Mouse (Mus musculus) MEL (cell line): ENCODE measurements around the gene Maml3. TPM values are rescaled to one million over a fixed set of nuclear protein-coding genes. Genes with fewer than 3 reads are reported as not detected.

ENCODE experiments used
- DNase-seq: peaks from one replicate; pipeline ENCODE4 v3.0.0; 2011; ENCODE audit warnings: low read depth, low spot score
- H3K27ac ChIP-seq: 2 replicates; pipeline ENCODE4 v1.5.1; 2012; ENCODE audit warnings: low read depth, mild to moderate bottlenecking, control low read depth, low read length, moderate library complexity; ENCODE audit not compliant: control insufficient read depth
- H3K27me3 ChIP-seq, 2 experiments: fragments of 150-350 bp in 1 of 2; sonication (generic) in 1 of 2; 2 replicates each; pipeline ENCODE4 v1.6.1; 2012; ENCODE audit warnings: low read length in 2 of 2, mild to moderate bottlenecking in 2 of 2, improper control_type of control experiment in 1 of 2, moderate library complexity in 1 of 2; ENCODE audit not compliant: insufficient read depth in 2 of 2, control insufficient read depth in 1 of 2
- H3K36me3 ChIP-seq, 2 experiments: 2 replicates each; pipeline ENCODE4 v1.6.1; 2012 to 2014; ENCODE audit warnings: low read length in 2 of 2, improper control_type of control experiment in 1 of 2, inconsistent platforms in 1 of 2, mild to moderate bottlenecking in 1 of 2; ENCODE audit not compliant: insufficient read depth in 2 of 2, control insufficient read depth in 1 of 2
- H3K4me1 ChIP-seq, 2 experiments: fragments of 150-350 bp in 1 of 2; sonication (generic) in 1 of 2; 2 replicates each; pipeline ENCODE4 v1.6.1; 2012; ENCODE audit warnings: low read length in 2 of 2, improper control_type of control experiment in 1 of 2, mild to moderate bottlenecking in 1 of 2; ENCODE audit not compliant: insufficient read depth in 2 of 2, control insufficient read depth in 1 of 2
- H3K4me3 ChIP-seq, 2 experiments: fragments of 150-350 bp in 1 of 2; sonication (generic) in 1 of 2; 2 replicates each; pipeline ENCODE4 v1.5.1; 2012; ENCODE audit warnings: low read depth in 2 of 2, low read length in 2 of 2, mild to moderate bottlenecking in 2 of 2, moderate library complexity in 2 of 2, control low read depth in 1 of 2, improper control_type of control experiment in 1 of 2; ENCODE audit not compliant: control insufficient read depth in 1 of 2, insufficient read depth in 1 of 2
- H3K79me2 ChIP-seq: 2 replicates; pipeline ENCODE4 v1.6.1; 2012; ENCODE audit warnings: mild to moderate bottlenecking, low read length, moderate library complexity; ENCODE audit not compliant: control insufficient read depth, poor library complexity, insufficient read depth
- H3K9ac ChIP-seq: 2 replicates; pipeline ENCODE4 v1.6.1; 2012; ENCODE audit warnings: low read depth, mild to moderate bottlenecking, control low read depth, low read length, moderate library complexity; ENCODE audit not compliant: control insufficient read depth, poor library complexity, severe bottlenecking
- H3K9me3 ChIP-seq: fragments of 150-350 bp; sonication (generic); replicated peaks from 2 replicates; pipeline ENCODE4 v1.6.1; 2012; ENCODE audit warnings: mild to moderate bottlenecking, low read length, improper control_type of control experiment, moderate library complexity; ENCODE audit not compliant: insufficient read depth
- BHLHE40 ChIP-seq: IDR thresholded peaks from 2 replicates; pipeline ENCODE4 v1.6.1; 2012; ENCODE audit warnings: low read depth, mild to moderate bottlenecking, inconsistent platforms, low read length, improper control_type of control experiment, borderline replicate concordance
- CTCF ChIP-seq, 3 experiments: IDR thresholded peaks in 2 of 3; conservative IDR thresholded peaks in 1 of 3; 2 replicates each; pipeline ENCODE4 v1.5.1; 2011 to 2012; ENCODE audit warnings: low read length in 3 of 3, low read depth in 2 of 3, mild to moderate bottlenecking in 2 of 3, improper control_type of control experiment in 1 of 3, inconsistent platforms in 1 of 3, mixed read lengths in 1 of 3, moderate library complexity in 1 of 3; ENCODE audit not compliant: control insufficient read depth in 1 of 3, insufficient read depth in 1 of 3, poor library complexity in 1 of 3, severe bottlenecking in 1 of 3
- ELF1 ChIP-seq: IDR thresholded peaks from 2 replicates; pipeline ENCODE4 v1.6.1; 2014; ENCODE audit warnings: low read depth, mild to moderate bottlenecking, inconsistent platforms, low read length, improper control_type of control experiment, moderate library complexity
- GABPA ChIP-seq: IDR thresholded peaks from 2 replicates; pipeline ENCODE4 v1.6.1; 2012; ENCODE audit warnings: low read depth, mild to moderate bottlenecking, inconsistent platforms, low read length, improper control_type of control experiment, moderate library complexity
- GATA1 ChIP-seq: IDR thresholded peaks from 2 replicates; pipeline ENCODE4 v1.6.1; 2011; ENCODE audit warnings: low read depth, low read length, improper control_type of control experiment
- HCFC1 ChIP-seq: IDR thresholded peaks from 2 replicates; pipeline ENCODE4 v1.6.1; 2012; ENCODE audit warnings: low read depth, mild to moderate bottlenecking, inconsistent platforms, low read length, improper control_type of control experiment, moderate library complexity
- KAT2A ChIP-seq: conservative IDR thresholded peaks from 2 replicates; pipeline ENCODE4 v1.6.1; 2012; ENCODE audit warnings: low read depth, low read length, improper control_type of control experiment, inconsistent platforms
- MAFK ChIP-seq: IDR thresholded peaks from 2 replicates; pipeline ENCODE4 v1.6.1; 2011; ENCODE audit warnings: low read depth, mild to moderate bottlenecking, low read length, improper control_type of control experiment, borderline replicate concordance
- MAX ChIP-seq: IDR thresholded peaks from 2 replicates; pipeline ENCODE4 v1.6.1; 2011; ENCODE audit warnings: low read length, improper control_type of control experiment
- MAZ ChIP-seq: IDR thresholded peaks from 2 replicates; pipeline ENCODE4 v1.6.1; 2012; ENCODE audit warnings: low read depth, mild to moderate bottlenecking, inconsistent platforms, low read length, improper control_type of control experiment
- MXI1 ChIP-seq: IDR thresholded peaks from 2 replicates; pipeline ENCODE4 v1.6.1; 2011; ENCODE audit warnings: mild to moderate bottlenecking, low read depth, low read length, improper control_type of control experiment
- MYC ChIP-seq: IDR thresholded peaks from 2 replicates; pipeline ENCODE4 v1.6.1; 2011; ENCODE audit warnings: low read depth, mild to moderate bottlenecking, low read length, improper control_type of control experiment, moderate library complexity
- NELFE ChIP-seq: IDR thresholded peaks from 2 replicates; pipeline ENCODE4 v1.6.1; 2011; ENCODE audit warnings: low read depth, low read length, improper control_type of control experiment
- NRF1 ChIP-seq: IDR thresholded peaks from 2 replicates; pipeline ENCODE4 v1.6.1; 2014; ENCODE audit warnings: low read depth, mild to moderate bottlenecking, inconsistent platforms, low read length, improper control_type of control experiment, moderate library complexity; ENCODE audit not compliant: poor library complexity, insufficient read depth, severe bottlenecking
- POLR2A ChIP-seq, 2 experiments: IDR thresholded peaks; 2 replicates each; pipeline ENCODE4 v1.6.1; 2011 to 2012; ENCODE audit warnings: low read length in 2 of 2, mild to moderate bottlenecking in 2 of 2, control low read depth in 1 of 2, improper control_type of control experiment in 1 of 2, low read depth in 1 of 2, moderate library complexity in 1 of 2; ENCODE audit not compliant: control insufficient read depth in 1 of 2, insufficient read depth in 1 of 2, poor library complexity in 1 of 2
- POLR2AphosphoS2 ChIP-seq: IDR thresholded peaks from 2 replicates; pipeline ENCODE4 v1.6.1; 2011; ENCODE audit warnings: low read length, improper control_type of control experiment
- POLR2AphosphoS5 ChIP-seq: IDR thresholded peaks from 2 replicates; pipeline ENCODE4 v1.6.1; 2012; ENCODE audit warnings: low read depth, borderline replicate concordance, mild to moderate bottlenecking, inconsistent platforms, low read length, moderate library complexity, mixed read lengths
- RAD21 ChIP-seq: IDR thresholded peaks from 2 replicates; pipeline ENCODE4 v1.6.1; 2011; ENCODE audit warnings: mild to moderate bottlenecking, low read depth, low read length, improper control_type of control experiment
- RCOR1 ChIP-seq: IDR thresholded peaks from 2 replicates; pipeline ENCODE4 v1.6.1; 2012; ENCODE audit warnings: low read depth, mild to moderate bottlenecking, inconsistent platforms, low read length, improper control_type of control experiment
- SIN3A ChIP-seq: IDR thresholded peaks from 2 replicates; pipeline ENCODE4 v1.6.1; 2012; ENCODE audit warnings: low read length, improper control_type of control experiment, inconsistent platforms
- TAL1 ChIP-seq: IDR thresholded peaks from 2 replicates; pipeline ENCODE4 v1.6.1; 2012; ENCODE audit warnings: mild to moderate bottlenecking, inconsistent platforms, low read length, moderate library complexity, mixed read lengths
- TCF12 ChIP-seq: IDR thresholded peaks from 2 replicates; pipeline ENCODE4 v1.6.1; 2014; ENCODE audit warnings: low read depth, mild to moderate bottlenecking, inconsistent platforms, low read length, improper control_type of control experiment, moderate library complexity
- UBTF ChIP-seq: IDR thresholded peaks from 2 replicates; pipeline ENCODE4 v1.6.1; 2012; ENCODE audit warnings: low read depth, mild to moderate bottlenecking, inconsistent platforms, low read length, improper control_type of control experiment, moderate library complexity, borderline replicate concordance; ENCODE audit not compliant: insufficient read depth
- USF1 ChIP-seq: IDR thresholded peaks from 2 replicates; pipeline ENCODE4 v1.6.1; 2014; ENCODE audit warnings: low read depth, mild to moderate bottlenecking, inconsistent platforms, low read length, improper control_type of control experiment, moderate library complexity
- ZMIZ1 ChIP-seq: IDR thresholded peaks from 2 replicates; pipeline ENCODE4 v1.6.1; 2012; ENCODE audit warnings: low read depth, mild to moderate bottlenecking, inconsistent platforms, low read length, improper control_type of control experiment, moderate library complexity
- ZNF384 ChIP-seq: IDR thresholded peaks from 2 replicates; pipeline ENCODE4 v1.6.1; 2012; ENCODE audit warnings: low read depth, mild to moderate bottlenecking, inconsistent platforms, low read length, improper control_type of control experiment
- polyA plus RNA-seq, 2 experiments: library from polyadenylated mRNA; stranded (reverse) in 1 of 2; unstranded in 1 of 2; fragments of >175 nt in 1 of 2; fragments of >200 nt in 1 of 2; gene quantifications; 2 replicates each; pipeline versions ENCODE4 v1.2.1 to v1.2.4; 2012; ENCODE audit warnings: low replicate concordance in 2 of 2, low read depth in 1 of 2; ENCODE audit not compliant: insufficient read length in 2 of 2, insufficient read depth in 1 of 2, missing spikeins in 1 of 2
- total RNA-seq: library from RNA; depleted of rRNA; stranded (reverse); fragments of 300-350 nt; gene quantifications from 2 replicates; pipeline ENCODE4 v1.2.3, GENCODE M21; 2012

Maml3 gene
- total and polyA plus RNA-seq, 3 experiments: 2.0 to 4.1 TPM; not detected in 1

DNA sequence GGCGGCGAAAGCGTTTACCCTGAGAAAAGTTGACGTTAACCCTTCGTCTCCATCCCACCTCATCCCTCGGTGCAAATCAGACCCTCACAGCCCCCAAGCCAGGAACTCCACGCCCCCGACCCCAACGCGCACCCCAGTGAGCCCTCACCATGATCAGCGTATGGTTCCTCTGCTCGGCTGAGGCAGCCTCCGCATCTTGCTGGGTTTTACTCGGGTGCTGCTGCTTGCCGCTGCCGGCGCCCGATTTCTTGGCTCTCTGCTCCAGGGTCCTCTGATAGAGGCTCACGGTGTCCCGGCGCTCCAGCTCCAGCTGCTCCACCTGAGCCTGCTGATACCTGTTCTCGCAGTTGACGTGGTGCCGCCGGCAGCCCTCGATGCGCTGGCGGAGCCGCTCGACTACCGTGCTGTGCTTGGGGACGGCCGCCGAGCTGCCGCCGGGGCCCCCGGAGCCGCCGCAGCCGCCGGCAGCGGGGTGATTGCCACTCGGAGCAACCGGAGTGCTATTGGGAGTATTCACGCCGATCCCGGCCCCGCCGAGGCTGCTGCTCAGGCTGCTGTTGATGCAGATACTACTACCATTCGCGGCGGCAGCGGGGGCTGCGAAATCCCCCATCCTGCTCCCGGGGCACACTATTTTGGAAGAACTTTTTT, 1.2 kb downstream of the Maml3 start:
- peak; percentile 69 for DNase-seq
- H3K4me3 ChIP-seq: peak overlapping the region; percentile 86 to 99
- peak in 1 of 2 experiments; percentile 2; a peak in 1 of 4 replicates for TF ChIP-seq POLR2A (IDR thresholded peaks at IDR 0.05; ENCODE audit: control insufficient read depth in 1 of 2, insufficient read depth in 1 of 2, low read depth in 1 of 2, low read length in 2 of 2, poor library complexity in 1 of 2)
- TF ChIP-seq MAZ: 0 out of 2 replicates have a peak, but pooled peaks have one; percentile 16
- peak; percentile 4; the same call in 1 of the 2 replicates for TF ChIP-seq MXI1
- peak; percentile 93 for TF ChIP-seq UBTF
- TF ChIP-seq RCOR1: no peak
- TF ChIP-seq TCF12: no peak
- peak; percentile 40; the same call in 1 of the 2 replicates for TF ChIP-seq MAX
- H3K27me3 ChIP-seq: no peaks in the 10 kb centered on the region
- peak overlapping the region; percentile 72 for H3K27ac ChIP-seq
- H3K4me1 ChIP-seq: peaks cover 0 to 4% of the 10 kb centered on the region in 2 experiments; a peak in 1 of 4 replicates
- peaks cover 13% of the 10 kb centered on the region; the same call in 1 of the 2 replicates for H3K79me2 ChIP-seq
- H3K36me3 ChIP-seq: 0 out of 4 replicates have a peak, but pooled peaks cover 0 to 2% of the 10 kb centered on the region in 2 experiments
- no peaks in the 10 kb centered on the region for H3K9me3 ChIP-seq
- peak overlapping the region; percentile 97 for H3K9ac ChIP-seq

DNA sequence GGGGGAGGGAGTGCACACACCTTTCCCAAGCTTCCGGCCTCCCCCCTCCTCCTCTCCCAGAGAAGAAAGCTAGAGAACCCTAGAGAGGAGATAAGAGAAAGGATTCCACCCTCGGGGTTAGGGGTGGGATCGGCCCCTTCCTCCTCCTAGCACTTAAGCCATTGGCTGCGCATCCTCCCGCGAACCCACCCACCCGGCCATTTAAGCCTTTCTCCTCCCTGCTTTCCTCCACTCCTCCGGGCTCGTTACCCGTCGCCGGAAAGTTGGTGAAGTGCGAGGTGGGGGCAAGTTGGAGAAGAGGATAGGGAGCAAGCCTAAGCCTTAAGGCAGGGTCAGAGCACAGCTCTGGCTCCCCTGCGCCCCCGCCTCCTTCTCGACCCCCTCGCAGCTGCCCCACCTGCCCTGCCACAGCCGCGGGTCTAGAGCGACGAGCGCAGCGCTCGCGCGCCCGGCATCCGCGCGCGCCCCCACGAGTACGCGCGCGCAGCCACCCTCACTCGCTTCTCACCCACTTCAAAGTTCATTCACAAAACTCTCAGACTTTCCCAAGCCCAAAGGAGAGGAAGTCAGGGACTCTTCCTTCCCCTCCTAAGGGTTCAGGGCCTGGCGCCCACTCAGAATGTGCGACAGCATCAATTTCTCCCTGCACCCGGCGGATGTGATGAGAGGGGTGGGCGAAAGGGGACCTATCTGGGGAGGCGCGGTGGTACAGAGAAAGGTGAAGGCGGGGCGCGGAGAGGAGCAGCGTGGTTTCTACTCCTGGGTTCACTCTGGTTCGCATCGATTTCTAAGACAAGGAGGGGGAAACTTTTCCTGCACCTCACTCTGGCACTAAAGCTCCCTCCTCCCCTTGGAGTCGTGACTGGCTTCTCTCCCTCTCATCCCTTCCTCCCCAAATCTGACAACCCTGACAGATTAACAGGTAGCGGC, 2.0 kb downstream of the Maml3 start:
- peak; percentile 98 for DNase-seq
- Histone ChIP-seq H3K4me1 (peaks cover 0 to 4% of the 10 kb centered on the region in 2 experiments; a peak in 1 of 4 replicates), H3K27me3 (no peaks in the 10 kb centered on the region), H3K9ac (peak overlapping the region; percentile 97), H3K27ac (peak overlapping the region; percentile 94), H3K4me3 (peak overlapping the region; percentile 86 to 99), H3K79me2 (peaks cover 13% of the 10 kb centered on the region; the same call in 1 of the 2 replicates), H3K9me3 (no peaks in the 10 kb centered on the region), H3K36me3 (0 out of 4 replicates have a peak, but pooled peaks cover 0 to 2% of the 10 kb centered on the region in 2 experiments)
- TF ChIP-seq GATA1 (peak; percentile 70), GABPA (no peak), BHLHE40 (no peak), MAFK (no peak), MYC (peak; percentile 36), TCF12 (peak; percentile 3; the same call in 1 of the 2 replicates), CTCF (IDR thresholded peaks at IDR 0.05 in 2 of 3, conservative IDR thresholded peaks at IDR 0.05 in 1 of 3; ENCODE audit: control insufficient read depth in 1 of 3, insufficient read depth in 1 of 3, low read depth in 2 of 3, low read length in 3 of 3, poor library complexity in 1 of 3, severe bottlenecking in 1 of 3) (no peak), ZNF384 (no peak), SIN3A (peak; percentile 65), NRF1 (peak; percentile 61), POLR2A (IDR thresholded peaks at IDR 0.05; ENCODE audit: control insufficient read depth in 1 of 2, insufficient read depth in 1 of 2, low read depth in 1 of 2, low read length in 2 of 2, poor library complexity in 1 of 2) (peak; percentile 91 to 100), RCOR1 (no peak; the same call in 1 of the 2 replicates), KAT2A (no peak; the same call in 1 of the 2 replicates), NELFE (peak; percentile 99), POLR2AphosphoS5 (peak; percentile 63; the same call in 1 of the 2 replicates), TAL1 (no peak), HCFC1 (peak; percentile 63; the same call in 1 of the 2 replicates), ELF1 (0 out of 2 replicates have a peak, but pooled peaks have one; percentile 49), RAD21 (no peak), USF1 (no peak), MAZ (peak; percentile 73), ZMIZ1 (peak; percentile 99), POLR2AphosphoS2 (peak; percentile 99)
